Mouse (Mus musculus) CH12.LX (cell line): Measurements from ENCODE around the gene Mcam. TPM values are rescaled to one million over a fixed set of nuclear protein-coding genes. Genes with fewer than 3 reads are reported as not detected.

Experiments used
- DNase-seq: peaks from one replicate; pipeline ENCODE4 v3.0.0-alpha.2; 2013; ENCODE audit errors: extremely low read depth
- H3K27ac ChIP-seq: 2 replicates; pipeline ENCODE4 v1.5.1; 2012; ENCODE audit warnings: low read depth, mild to moderate bottlenecking, control low read depth, moderate library complexity; ENCODE audit not compliant: insufficient read depth
- H3K27me3 ChIP-seq: replicated peaks from 2 replicates; pipeline ENCODE3; 2012; ENCODE audit warnings: inconsistent platforms
- H3K36me3 ChIP-seq, 2 experiments: replicated peaks in 1 of 2; 2 replicates each; pipeline versions ENCODE3 to v1.6.1; 2012; ENCODE audit warnings: inconsistent platforms in 1 of 2, low read length in 1 of 2, mild to moderate bottlenecking in 1 of 2, mixed read lengths in 1 of 2, moderate library complexity in 1 of 2; ENCODE audit not compliant: control insufficient read depth in 1 of 2, insufficient read depth in 1 of 2
- H3K4me1 ChIP-seq, 2 experiments: 2 replicates each; pipeline ENCODE4 v1.6.1; 2012; ENCODE audit warnings: inconsistent platforms in 1 of 2, moderate library complexity in 1 of 2; ENCODE audit not compliant: insufficient read depth in 2 of 2, control insufficient read depth in 1 of 2
- H3K4me2 ChIP-seq: 2 replicates; pipeline ENCODE4 v1.6.1; 2012; ENCODE audit warnings: low read depth, mild to moderate bottlenecking, control low read depth; ENCODE audit not compliant: poor library complexity, insufficient read depth, severe bottlenecking
- H3K4me3 ChIP-seq, 3 experiments: fragments of 150-350 bp in 1 of 3; sonication (generic) in 1 of 3; replicated peaks in 1 of 3; 2 replicates each; pipeline versions ENCODE3 to v1.5.1; 2011 to 2012; ENCODE audit warnings: low read depth in 2 of 3, low read length in 2 of 3, mild to moderate bottlenecking in 2 of 3, moderate library complexity in 2 of 3, control low read depth in 1 of 3, improper control_type of control experiment in 1 of 3, inconsistent platforms in 1 of 3, mixed read lengths in 1 of 3; ENCODE audit not compliant: poor library complexity in 1 of 3
- H3K79me2 ChIP-seq: replicated peaks from 2 replicates; pipeline ENCODE4 v1.6.1; 2012; ENCODE audit warnings: mild to moderate bottlenecking, moderate library complexity; ENCODE audit not compliant: control insufficient read depth, poor library complexity, insufficient read depth, severe bottlenecking; ENCODE audit errors: extremely low read depth
- H3K9ac ChIP-seq: 2 replicates; pipeline ENCODE4 v1.6.1; 2012; ENCODE audit warnings: low read depth, mild to moderate bottlenecking, control low read depth, moderate library complexity; ENCODE audit not compliant: insufficient read depth
- H3K9me3 ChIP-seq: replicated peaks from 2 replicates; pipeline ENCODE3; 2012; ENCODE audit warnings: low read length, inconsistent platforms, mixed read lengths
- CHD1 ChIP-seq: IDR thresholded peaks from 2 replicates; pipeline ENCODE4 v1.6.1; 2012; ENCODE audit warnings: low read depth, low read length, improper control_type of control experiment, inconsistent platforms
- CHD2 ChIP-seq: IDR thresholded peaks from 2 replicates; pipeline ENCODE4 v1.6.1; 2011; ENCODE audit warnings: low read length, improper control_type of control experiment
- CTCF ChIP-seq, 2 experiments: IDR thresholded peaks in 1 of 2; conservative IDR thresholded peaks in 1 of 2; 2 replicates each; pipeline ENCODE4 v1.5.1; 2011 to 2012; ENCODE audit warnings: low read depth in 2 of 2, low read length in 2 of 2, improper control_type of control experiment in 1 of 2, inconsistent platforms in 1 of 2, mild to moderate bottlenecking in 1 of 2, moderate library complexity in 1 of 2
- E2F4 ChIP-seq: IDR thresholded peaks from 2 replicates; pipeline ENCODE4 v1.6.1; 2011; ENCODE audit warnings: low read depth, low read length, improper control_type of control experiment; ENCODE audit not compliant: insufficient replicate concordance
- ELF1 ChIP-seq: IDR thresholded peaks from 2 replicates; pipeline ENCODE4 v1.6.1; 2014; ENCODE audit warnings: low read depth, mild to moderate bottlenecking, inconsistent platforms, low read length, improper control_type of control experiment
- ETS1 ChIP-seq: conservative IDR thresholded peaks from 2 replicates; pipeline ENCODE4 v1.6.1; 2012; ENCODE audit warnings: low read depth, mild to moderate bottlenecking, inconsistent platforms, low read length, improper control_type of control experiment, moderate library complexity
- IRF4 ChIP-seq: IDR thresholded peaks from 2 replicates; pipeline ENCODE4 v1.6.1; 2014; ENCODE audit warnings: low read depth, mild to moderate bottlenecking, inconsistent platforms, low read length, improper control_type of control experiment
- JUN ChIP-seq: IDR thresholded peaks from 2 replicates; pipeline ENCODE4 v1.6.1; 2011; ENCODE audit warnings: low read depth, mild to moderate bottlenecking, low read length, improper control_type of control experiment, moderate library complexity; ENCODE audit not compliant: insufficient read depth
- JUND ChIP-seq: conservative IDR thresholded peaks from 2 replicates; pipeline ENCODE4 v1.6.1; 2011; ENCODE audit warnings: low read depth, low read length, improper control_type of control experiment
- KAT2A ChIP-seq: IDR thresholded peaks from 2 replicates; pipeline ENCODE4 v1.6.1; 2012; ENCODE audit warnings: low read length, improper control_type of control experiment, inconsistent platforms; ENCODE audit not compliant: insufficient replicate concordance
- MEF2A ChIP-seq: IDR thresholded peaks from 2 replicates; pipeline ENCODE4 v1.6.1; 2014; ENCODE audit warnings: low read depth, mild to moderate bottlenecking, inconsistent platforms, low read length, improper control_type of control experiment, borderline replicate concordance
- MXI1 ChIP-seq: IDR thresholded peaks from 2 replicates; pipeline ENCODE4 v1.6.1; 2011; ENCODE audit warnings: mild to moderate bottlenecking, low read depth, low read length, improper control_type of control experiment
- PAX5 ChIP-seq: IDR thresholded peaks from 2 replicates; pipeline ENCODE4 v1.6.1; 2012; ENCODE audit warnings: low read length, inconsistent platforms, mixed read lengths
- POLR2AphosphoS2 ChIP-seq: IDR thresholded peaks from 2 replicates; pipeline ENCODE4 v1.6.1; 2011; ENCODE audit warnings: low read depth, low read length, improper control_type of control experiment
- SIN3A ChIP-seq: IDR thresholded peaks from 2 replicates; pipeline ENCODE4 v1.6.1; 2012; ENCODE audit warnings: low read length, improper control_type of control experiment, inconsistent platforms
- SMC3 ChIP-seq: IDR thresholded peaks from 2 replicates; pipeline ENCODE4 v1.6.1; 2011; ENCODE audit warnings: low read depth, low read length, improper control_type of control experiment
- TBP ChIP-seq: conservative IDR thresholded peaks from 2 replicates; pipeline ENCODE4 v1.6.1; 2011; ENCODE audit warnings: low read depth, low read length, improper control_type of control experiment
- UBTF ChIP-seq: IDR thresholded peaks from 2 replicates; pipeline ENCODE4 v1.6.1; 2012; ENCODE audit warnings: low read depth, mild to moderate bottlenecking, inconsistent platforms, low read length, improper control_type of control experiment, moderate library complexity
- USF1 ChIP-seq: IDR thresholded peaks from 2 replicates; pipeline ENCODE4 v1.6.1; 2014; ENCODE audit warnings: low read depth, mild to moderate bottlenecking, inconsistent platforms, low read length, improper control_type of control experiment
- USF2 ChIP-seq: conservative IDR thresholded peaks from 2 replicates; pipeline ENCODE4 v1.6.1; 2011; ENCODE audit warnings: low read depth, low read length, improper control_type of control experiment
- ZC3H11A ChIP-seq: IDR thresholded peaks from 2 replicates; pipeline ENCODE4 v1.6.1; 2012; ENCODE audit warnings: low read depth, mild to moderate bottlenecking, inconsistent platforms, low read length, improper control_type of control experiment
- ZNF384 ChIP-seq: IDR thresholded peaks from 2 replicates; pipeline ENCODE4 v1.6.1; 2012; ENCODE audit warnings: low read depth, low read length, improper control_type of control experiment, inconsistent platforms
- dilution Hi-C: fragments of 300-500 bp; cut with MboI; formaldehyde crosslinking; loops from 2 replicates; pipeline ENCODE4 v1.14.3; 2020; ENCODE audit warnings: low sequenced_read_pairs; ENCODE audit not compliant: extremely low pct_unique_long_range_greater_than_20kb, extremely low pct_ligation_motif_present
- in situ Hi-C: fragments of 300-500 bp; cut with MboI; formaldehyde crosslinking; loops from 3 replicates; pipeline ENCODE4 v1.14.3; 2019; ENCODE audit warnings: low sequenced_read_pairs, low pct_ligation_motif_present, low pct_unique_long_range_greater_than_20kb, mixed read lengths
- polyA plus RNA-seq: library from polyadenylated mRNA; unstranded; fragments of >175 nt; gene quantifications from 2 replicates; pipeline ENCODE4 v1.2.1, GENCODE M21; 2012; ENCODE audit warnings: low read depth; ENCODE audit not compliant: insufficient read length
- total RNA-seq, 2 experiments: library from RNA; depleted of rRNA; stranded (reverse); fragments of 300-350 nt in 1 of 2; fragments of >200 nt in 1 of 2; gene quantifications; 2 replicates each; pipeline ENCODE4 v1.2.3; 2012 to 2014

The Mcam gene
- total and polyA plus RNA-seq, 3 experiments = 0.40 to 0.98 (median 0.56) TPM

- no peak overlapping the region for H3K4me3 ChIP-seq
- H3K27ac ChIP-seq = no peak overlapping the region
- no peaks in the 10 kb centered on the region for H3K27me3 ChIP-seq
- peaks cover 5 to 44% of the 10 kb centered on the region in 2 experiments for H3K4me1 ChIP-seq
- H3K9me3 ChIP-seq = no peaks in the 10 kb centered on the region
- peaks cover 29% of the 10 kb centered on the region for H3K79me2 ChIP-seq
- TF ChIP-seq TBP = no peak
- no peak for TF ChIP-seq PAX5
- TF ChIP-seq MXI1 = no peak
- no peak for TF ChIP-seq CHD1
- no peak for TF ChIP-seq POLR2AphosphoS2
- no peak for TF ChIP-seq ZC3H11A
- no peak for TF ChIP-seq ETS1
- no peak for TF ChIP-seq ZNF384
- no peak for TF ChIP-seq ELF1
- no peak for TF ChIP-seq E2F4
- no peak for TF ChIP-seq CTCF (conservative IDR thresholded peaks at IDR 0.05 in 1 of 2, IDR thresholded peaks at IDR 0.05 in 1 of 2; ENCODE audit: low read depth in 2 of 2, low read length in 2 of 2)
- TF ChIP-seq UBTF = no peak
- no peak for TF ChIP-seq KAT2A
- no peak for TF ChIP-seq JUND
- no peak for TF ChIP-seq SIN3A
- TF ChIP-seq JUN = no peak
- TF ChIP-seq, all 38 proteins: peak for 0
- dilution Hi-C loops = no loop called here
- H3K9ac ChIP-seq = no peak overlapping the region
- DNase-seq = no peak
- H3K36me3 ChIP-seq = peaks cover 32 to 88% of the 10 kb centered on the region in 2 experiments
- in situ Hi-C loops = no loop called here
- H3K4me2 ChIP-seq = no peak overlapping the region
Observed at GRCm38 (mm10) chr9:44104881-44105280, 29.4 kb upstream of the Mcam start.

GRCm38 (mm10) chr9:44105781-44106180 lies 28.5 kb upstream of the Mcam start:
- TF ChIP-seq CHD2 (no peak), PAX5 (no peak), USF1 (no peak), IRF4 (no peak), KAT2A (no peak), USF2 (no peak), MEF2A (no peak), E2F4 (no peak), ZC3H11A (no peak), SIN3A (no peak), SMC3 (no peak), CTCF (conservative IDR thresholded peaks at IDR 0.05 in 1 of 2, IDR thresholded peaks at IDR 0.05 in 1 of 2; ENCODE audit: low read depth in 2 of 2, low read length in 2 of 2) (no peak)
- TF ChIP-seq, all 38 proteins: peak for 0
- Histone ChIP-seq H3K9me3 (no peaks in the 10 kb centered on the region), H3K9ac (no peak overlapping the region), H3K79me2 (peaks cover 36% of the 10 kb centered on the region), H3K36me3 (peaks cover 36 to 91% of the 10 kb centered on the region in 2 experiments), H3K4me3 (no peak overlapping the region), H3K4me2 (no peak overlapping the region), H3K27me3 (no peaks in the 10 kb centered on the region), H3K27ac (no peak overlapping the region), H3K4me1 (peaks cover 8 to 52% of the 10 kb centered on the region in 2 experiments)
- dilution Hi-C loops = no loop called here
- DNase-seq = no peak
- in situ Hi-C loops = no loop called here
